Mouse (Mus musculus): Measurements from ENCODE around the gene Zscan18. TPM values are rescaled to one million over a fixed set of nuclear protein-coding genes. Genes with fewer than 3 reads are reported as not detected.
A peak's percentile ranks its signal among the peaks of the same experiment; 100 is the strongest.

Zscan18 gene
- polyA plus RNA-seq, 1 experiment = 0.76 TPM

GRCm38 (mm10) chr7:12780151-12780830 lies 23.1 kb downstream of the Zscan18 start:
- no peaks in the 10 kb centered on the region for H3K36me3 ChIP-seq (ENCODE audit: control insufficient read depth, insufficient read depth, low read length)
- peak overlapping the region; percentile 64 for H3K4me3 ChIP-seq (ENCODE audit: extremely low read depth, insufficient read depth, insufficient read length)
- DNase-seq (ENCODE audit: low read depth in 1 of 2, low spot score in 2 of 2) = peak; percentile 52 to 61
- peaks cover 9% of the 10 kb centered on the region for H3K4me1 ChIP-seq (ENCODE audit: control insufficient read depth, insufficient read depth, insufficient read length)
- whole genome bisulfite sequencing = 2% methylated on average over 57 of the region's 57 CpGs
- no peaks in the 10 kb centered on the region for H3K27me3 ChIP-seq (ENCODE audit: control insufficient read depth, insufficient read depth, low read length)
- no peak for TF ChIP-seq CTCF (IDR thresholded peaks at IDR 0.05; ENCODE audit: extremely low read depth, insufficient read depth, insufficient read length, insufficient replicate concordance)
- no peak for TF ChIP-seq POLR2A (IDR thresholded peaks at IDR 0.05; ENCODE audit: low read depth, low read length)
- no peak overlapping the region for H3K27ac ChIP-seq (ENCODE audit: insufficient read depth, low read length)

DNA sequence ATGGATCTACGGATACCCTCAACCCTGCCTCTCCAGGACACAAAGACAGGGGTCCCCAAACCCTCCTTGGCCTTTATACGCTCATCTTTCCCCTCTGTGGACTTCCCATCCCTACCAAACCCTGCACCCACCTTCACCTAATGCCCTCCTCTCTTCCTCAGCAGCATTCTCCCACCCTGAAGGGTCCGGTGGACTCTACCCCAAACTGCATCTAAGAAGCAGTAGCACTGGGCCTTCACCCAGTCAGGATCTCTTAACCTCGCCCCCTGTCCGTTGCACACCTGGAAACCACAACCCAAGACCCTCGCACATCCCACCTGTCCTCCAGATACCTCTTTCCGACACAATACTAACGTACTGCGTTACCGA lies 23.7 kb downstream of the Zscan18 start:
- Histone ChIP-seq H3K36me3 (ENCODE audit: control insufficient read depth, insufficient read depth, low read length) (no peaks in the 10 kb centered on the region), H3K27ac (ENCODE audit: insufficient read depth, low read length) (no peak overlapping the region), H3K27me3 (ENCODE audit: control insufficient read depth, insufficient read depth, low read length) (no peaks in the 10 kb centered on the region), H3K4me1 (ENCODE audit: control insufficient read depth, insufficient read depth, insufficient read length) (peaks cover 9% of the 10 kb centered on the region), H3K4me3 (ENCODE audit: extremely low read depth, insufficient read depth, insufficient read length) (peak overlapping the region; percentile 64)
- no peak for DNase-seq (ENCODE audit: low read depth in 1 of 2, low spot score in 2 of 2)
- 40% methylated on average over 10 of the region's 10 CpGs for WGBS
- no peak for TF ChIP-seq CTCF (IDR thresholded peaks at IDR 0.05; ENCODE audit: extremely low read depth, insufficient read depth, insufficient read length, insufficient replicate concordance)
- TF ChIP-seq POLR2A (IDR thresholded peaks at IDR 0.05; ENCODE audit: low read depth, low read length) = no peak

GRCm38 (mm10) chr7:12779141-12779540 lies 24.3 kb downstream of the Zscan18 start:
- WGBS = 87% methylated on average over 5 of the region's 5 CpGs
- Histone ChIP-seq H3K4me3 (ENCODE audit: extremely low read depth, insufficient read depth, insufficient read length) (no peak overlapping the region), H3K27ac (ENCODE audit: insufficient read depth, low read length) (no peak overlapping the region), H3K36me3 (ENCODE audit: control insufficient read depth, insufficient read depth, low read length) (no peaks in the 10 kb centered on the region), H3K4me1 (ENCODE audit: control insufficient read depth, insufficient read depth, insufficient read length) (peaks cover 9% of the 10 kb centered on the region), H3K27me3 (ENCODE audit: control insufficient read depth, insufficient read depth, low read length) (no peaks in the 10 kb centered on the region)
- DNase-seq (ENCODE audit: low read depth in 1 of 2, low spot score in 2 of 2) = no peak
- no peak for TF ChIP-seq CTCF (IDR thresholded peaks at IDR 0.05; ENCODE audit: extremely low read depth, insufficient read depth, insufficient read length, insufficient replicate concordance)
- TF ChIP-seq POLR2A (IDR thresholded peaks at IDR 0.05; ENCODE audit: low read depth, low read length) = no peak

DNA sequence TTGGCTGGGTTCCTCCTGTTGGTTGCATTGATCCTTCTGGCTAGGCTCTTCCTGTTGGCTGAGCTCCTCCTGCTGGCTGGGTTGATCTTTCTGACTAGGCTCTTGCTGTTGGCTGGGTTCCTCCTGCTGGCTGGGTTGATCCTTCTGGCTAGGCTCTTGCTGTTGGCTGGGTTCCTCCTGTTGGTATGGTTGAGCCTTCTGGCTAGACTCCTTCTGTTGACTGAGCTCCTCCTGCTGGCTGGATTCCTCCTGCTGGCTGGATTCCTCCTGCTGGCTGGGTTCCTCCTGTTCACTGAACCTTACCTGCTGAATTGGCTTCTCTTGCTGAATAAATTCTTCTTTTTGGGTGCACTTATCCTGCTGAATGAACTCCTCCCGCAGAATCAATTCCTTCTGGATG lies 28.8 kb downstream of the Zscan18 start:
- Histone ChIP-seq H3K27ac (ENCODE audit: insufficient read depth, low read length) (no peak overlapping the region), H3K36me3 (ENCODE audit: control insufficient read depth, insufficient read depth, low read length) (no peaks in the 10 kb centered on the region), H3K4me3 (ENCODE audit: extremely low read depth, insufficient read depth, insufficient read length) (no peak overlapping the region), H3K27me3 (ENCODE audit: control insufficient read depth, insufficient read depth, low read length) (no peaks in the 10 kb centered on the region), H3K4me1 (ENCODE audit: control insufficient read depth, insufficient read depth, insufficient read length) (peaks cover under 1% of the 10 kb centered on the region)
- 97% methylated on average over 1 of the region's 1 CpGs for WGBS
- DNase-seq (ENCODE audit: low read depth in 1 of 2, low spot score in 2 of 2) = no peak
- TF ChIP-seq CTCF (IDR thresholded peaks at IDR 0.05; ENCODE audit: extremely low read depth, insufficient read depth, insufficient read length, insufficient replicate concordance) (no peak), POLR2A (IDR thresholded peaks at IDR 0.05; ENCODE audit: low read depth, low read length) (no peak)

GRCm38 (mm10) chr7:12774111-12774510 lies 29.3 kb downstream of the Zscan18 start:
- H3K36me3 ChIP-seq (ENCODE audit: control insufficient read depth, insufficient read depth, low read length) = no peaks in the 10 kb centered on the region
- no peak for DNase-seq (ENCODE audit: low read depth in 1 of 2, low spot score in 2 of 2)
- 88% methylated on average over 9 of the region's 9 CpGs for WGBS
- H3K27me3 ChIP-seq (ENCODE audit: control insufficient read depth, insufficient read depth, low read length) = no peaks in the 10 kb centered on the region
- no peak for TF ChIP-seq CTCF (IDR thresholded peaks at IDR 0.05; ENCODE audit: extremely low read depth, insufficient read depth, insufficient read length, insufficient replicate concordance)
- no peak for TF ChIP-seq POLR2A (IDR thresholded peaks at IDR 0.05; ENCODE audit: low read depth, low read length)
- H3K4me3 ChIP-seq (ENCODE audit: extremely low read depth, insufficient read depth, insufficient read length) = no peak overlapping the region
- H3K27ac ChIP-seq (ENCODE audit: insufficient read depth, low read length) = no peak overlapping the region
- no peaks in the 10 kb centered on the region; the same call in 1 of the 2 replicates for H3K4me1 ChIP-seq (ENCODE audit: control insufficient read depth, insufficient read depth, insufficient read length)

- WGBS = 72% methylated on average over 24 of the region's 24 CpGs
- no peak overlapping the region for H3K4me3 ChIP-seq (ENCODE audit: extremely low read depth, insufficient read depth, insufficient read length)
- H3K36me3 ChIP-seq (ENCODE audit: control insufficient read depth, insufficient read depth, low read length) = no peaks in the 10 kb centered on the region
- DNase-seq (ENCODE audit: low read depth in 1 of 2, low spot score in 2 of 2) = no peak
- H3K4me1 ChIP-seq (ENCODE audit: control insufficient read depth, insufficient read depth, insufficient read length) = no peaks in the 10 kb centered on the region
- H3K27ac ChIP-seq (ENCODE audit: insufficient read depth, low read length) = no peak overlapping the region
- no peaks in the 10 kb centered on the region for H3K27me3 ChIP-seq (ENCODE audit: control insufficient read depth, insufficient read depth, low read length)
- TF ChIP-seq POLR2A (IDR thresholded peaks at IDR 0.05; ENCODE audit: low read depth, low read length) (no peak), CTCF (IDR thresholded peaks at IDR 0.05; ENCODE audit: extremely low read depth, insufficient read depth, insufficient read length, insufficient replicate concordance) (no peak)
Observed at GRCm38 (mm10) chr7:12749431-12750198, 53.8 kb downstream of the Zscan18 start.

DNA sequence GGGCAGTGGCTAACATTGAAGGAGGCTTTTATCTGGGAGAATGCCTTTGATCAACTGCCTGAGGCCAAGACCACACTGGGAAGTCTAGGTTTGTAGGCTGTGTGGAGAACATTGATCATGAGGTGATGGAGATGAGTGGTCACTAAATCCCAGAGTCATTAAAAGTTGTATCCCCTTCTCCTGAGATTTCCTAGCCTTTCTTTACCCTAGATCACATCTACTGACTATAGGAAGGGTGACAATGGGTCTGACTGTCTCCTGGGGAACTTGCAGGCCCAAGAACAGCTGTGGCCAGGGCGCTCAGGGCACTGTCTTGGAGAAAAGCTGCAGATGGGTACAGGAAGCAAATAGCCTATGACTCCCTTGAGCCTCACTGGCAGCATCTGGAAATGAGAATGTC lies 68.5 kb downstream of the Zscan18 start, which contains the start of gene Vmn2r56:
Gene Vmn2r56 (minus strand): TSS at position 101 of the 400 bp plus-strand sequence.
- H3K27ac ChIP-seq (ENCODE audit: insufficient read depth, low read length) = no peak within 1 kb of the TSS
- TF ChIP-seq POLR2A (IDR thresholded peaks at IDR 0.05; ENCODE audit: low read depth, low read length) = no peak
- TF ChIP-seq CTCF (IDR thresholded peaks at IDR 0.05; ENCODE audit: extremely low read depth, insufficient read depth, insufficient read length, insufficient replicate concordance) = no peak
- H3K4me3 ChIP-seq (ENCODE audit: extremely low read depth, insufficient read depth, insufficient read length) = no peak within 1 kb of the TSS
- WGBS = 45% methylated on average over 1 of the region's 1 CpGs
- H3K36me3 ChIP-seq (ENCODE audit: control insufficient read depth, insufficient read depth, low read length) = no peaks in the 10 kb centered on the region
- DNase-seq (ENCODE audit: low read depth in 1 of 2, low spot score in 2 of 2) = no peak
- no peaks in the 10 kb centered on the region for H3K4me1 ChIP-seq (ENCODE audit: control insufficient read depth, insufficient read depth, insufficient read length)
- H3K27me3 ChIP-seq (ENCODE audit: control insufficient read depth, insufficient read depth, low read length) = no peaks in the 10 kb centered on the region

Other genes starting within 250 kb of the Zscan18 start
- gene Vmn2r53, start 194.8 kb downstream of the Zscan18 start, polyA plus RNA-seq (2012; rRNA removed) = not detected in 2 replicates
- gene Vmn2r54, start 163.3 kb downstream of the Zscan18 start, polyA plus RNA-seq (2012; rRNA removed) = not detected in 2 replicates
- gene Vmn2r55, start 118.6 kb downstream of the Zscan18 start, polyA plus RNA-seq (2012; rRNA removed) = not detected in 2 replicates
- not detected in 2 replicates for gene Vmn2r56, start 68.6 kb downstream of the Zscan18 start, polyA plus RNA-seq (2012; rRNA removed)
- 0.81 and 0.92 TPM in 2 replicates for gene Zfp329, start 15.2 kb upstream of the Zscan18 start, polyA plus RNA-seq (2012; rRNA removed)
- 9.5 and 12.4 TPM in 2 replicates for gene Zfp110, start 31.1 kb upstream of the Zscan18 start, polyA plus RNA-seq (2012; rRNA removed)
- gene Zfp128, start 77.5 kb upstream of the Zscan18 start, polyA plus RNA-seq (2012; rRNA removed) = 0.65 and 0.85 TPM in 2 replicates
- 6.8 and 7.1 TPM in 2 replicates for gene Zscan22, start 94.2 kb upstream of the Zscan18 start, polyA plus RNA-seq (2012; rRNA removed)
- gene Rps5, start 118.7 kb upstream of the Zscan18 start, polyA plus RNA-seq (2012; rRNA removed) = 2,106 and 2,648 TPM in 2 replicates
- gene Rnf225, start 123.8 kb upstream of the Zscan18 start, polyA plus RNA-seq (2012; rRNA removed) = 0.21 and 0.31 TPM in 2 replicates
- 3.7 and 4.7 TPM in 2 replicates for gene Zfp324, start 162.2 kb upstream of the Zscan18 start, polyA plus RNA-seq (2012; rRNA removed)
- gene Zfp446, start 174.2 kb upstream of the Zscan18 start, polyA plus RNA-seq (2012; rRNA removed) = 4.1 and 5.1 TPM in 2 replicates
- gene Slc27a5, start 194.6 kb upstream of the Zscan18 start, polyA plus RNA-seq (2012; rRNA removed) = 0.21 TPM in 2 replicates
- 272 TPM in 2 replicates for gene Trim28, start 195.5 kb upstream of the Zscan18 start, polyA plus RNA-seq (2012; rRNA removed)
- 24.5 and 34.5 TPM in 2 replicates for gene Zbtb45, start 206.4 kb upstream of the Zscan18 start, polyA plus RNA-seq (2012; rRNA removed)
- gene Chmp2a, start 231.2 kb upstream of the Zscan18 start, polyA plus RNA-seq (2012; rRNA removed) = 40.2 and 41.1 TPM in 2 replicates
- gene Ube2m, start 234.6 kb upstream of the Zscan18 start, polyA plus RNA-seq (2012; rRNA removed) = 62.7 and 90.8 TPM in 2 replicates

All from spleen, adult 2 months (tissue).